Mouse (Mus musculus) lung, postnatal 4 days (tissue): ENCODE data around the gene Rnase2b.
"Not testable (repeated sequence)": the region's sequence is repeated elsewhere in the genome, so short reads cannot be mapped to it uniquely, and the experiment has no call there.

Source experiments
- DNase-seq, 2 experiments: peaks; one replicate each; pipeline ENCODE4 v3.0.0; 2021

Rnase2b gene

GRCm38 (mm10) chr14:51156056-51156735, 5.9 kb upstream of the Rnase2b start:
- no peak for DNase-seq

DNA sequence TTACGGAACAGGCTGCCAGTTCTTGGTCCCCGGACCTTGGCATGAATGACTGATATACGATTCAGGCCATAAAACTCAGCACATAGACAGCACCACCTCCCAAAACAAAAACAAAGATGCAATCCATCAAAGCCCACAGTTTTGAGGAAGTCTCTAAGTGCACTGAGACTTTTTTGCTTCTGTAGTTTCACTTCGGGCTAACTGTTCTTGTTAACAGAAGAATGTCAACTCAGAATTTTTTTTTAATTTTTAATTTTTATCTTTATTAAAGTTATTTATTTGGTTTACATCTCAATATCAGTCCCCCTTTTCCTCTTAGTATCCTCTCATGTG, 5.4 kb upstream of the Rnase2b start:
- DNase-seq: no peak

GRCm38 (mm10) chr14:51157072-51157471, 5.0 kb upstream of the Rnase2b start:
- no peak for DNase-seq

GRCm38 (mm10) chr14:51163323-51163722, 1.3 kb downstream of the Rnase2b start:
- DNase-seq: not testable (repeated sequence)

- no peak for DNase-seq
Measured at GRCm38 (mm10) chr14:51165435-51165834, 3.4 kb downstream of the Rnase2b start.

DNA sequence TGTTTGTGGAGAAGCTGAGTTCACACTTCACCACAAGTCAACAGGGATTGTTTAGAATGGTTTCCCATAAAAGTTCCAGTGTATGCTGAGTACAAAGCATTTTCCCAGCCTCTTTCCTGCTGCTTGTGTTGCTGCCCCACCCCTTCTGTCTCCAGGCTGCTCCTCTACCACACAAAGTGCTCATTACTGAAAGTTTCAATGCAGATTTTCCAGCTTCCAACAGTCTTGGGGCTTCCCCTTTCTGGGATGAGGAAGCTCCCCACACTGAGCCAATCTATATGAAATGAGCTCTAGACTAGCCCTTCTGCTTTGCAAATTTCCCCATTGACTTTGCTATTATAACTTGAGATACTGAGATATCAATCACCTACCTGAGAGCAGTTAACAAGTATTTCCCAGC, 4.0 kb downstream of the Rnase2b start:
- DNase-seq: no peak

DNA sequence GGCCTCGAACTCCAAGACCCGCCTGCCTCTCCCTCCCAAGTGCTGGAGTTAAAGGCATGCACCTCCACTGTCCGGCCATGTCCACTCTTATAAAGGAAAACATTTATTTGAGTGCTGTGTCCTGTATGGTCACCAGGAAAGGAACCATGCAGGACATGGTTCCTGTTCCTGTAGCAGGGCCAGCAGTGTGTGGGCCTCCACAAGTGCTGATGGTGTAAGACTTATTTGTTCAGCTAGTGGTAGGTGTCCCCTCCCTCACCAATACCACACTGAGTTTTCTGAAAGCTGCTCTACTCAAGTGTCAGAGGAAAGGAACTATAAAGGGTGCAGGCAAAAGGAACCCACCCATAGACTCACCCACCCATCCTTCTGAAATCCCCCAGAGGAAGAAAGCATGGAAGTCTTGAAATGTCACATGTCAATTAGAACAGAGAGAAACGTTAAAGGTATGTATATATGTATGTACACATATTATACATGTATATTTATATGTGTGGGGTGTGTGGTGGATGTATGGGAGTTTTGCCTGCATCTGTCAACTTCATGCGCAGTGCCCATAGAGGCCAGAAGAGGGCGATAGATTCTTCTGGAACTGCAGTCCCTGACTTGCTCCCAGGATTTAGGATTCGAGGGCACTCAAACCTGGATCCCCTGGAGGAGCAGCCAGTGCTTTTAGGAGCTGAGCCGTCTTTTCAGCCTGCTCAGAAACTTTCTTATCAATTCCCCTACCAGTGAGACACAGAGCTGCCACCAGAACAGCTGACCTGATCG, 10.2 kb downstream of the Rnase2b start:
- DNase-seq: peak in 1 of 2 experiments; percentile 24

GRCm38 (mm10) chr14:51172947-51173346, 10.9 kb downstream of the Rnase2b start:
- DNase-seq: not testable (repeated sequence)

DNA sequence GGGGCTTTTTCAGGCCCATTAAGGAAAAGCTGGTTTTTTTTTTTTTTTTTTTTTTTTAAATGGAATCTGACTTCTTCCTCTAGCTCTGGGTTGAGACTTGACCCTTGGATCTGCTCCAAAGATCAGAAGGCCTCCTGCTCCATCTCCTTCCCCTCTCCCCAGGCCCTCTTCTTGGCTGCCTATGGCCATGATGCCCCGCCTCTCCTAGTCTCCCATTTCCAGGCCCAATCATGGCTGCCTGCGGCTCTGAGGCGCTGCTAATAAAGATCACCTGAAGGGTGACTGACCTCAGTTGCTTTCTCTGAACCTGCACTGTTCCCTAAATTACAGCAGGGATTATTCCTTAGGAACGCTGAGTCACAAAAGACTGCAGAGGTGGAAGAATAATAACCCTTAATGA, 11.8 kb downstream of the Rnase2b start:
- DNase-seq: no peak

GRCm38 (mm10) chr14:51181051-51181450, 19.0 kb downstream of the Rnase2b start:
- DNase-seq: not testable (repeated sequence)

GRCm38 (mm10) chr14:51195681-51196080, 33.6 kb downstream of the Rnase2b start:
- DNase-seq: peak; percentile 33 to 40

DNA sequence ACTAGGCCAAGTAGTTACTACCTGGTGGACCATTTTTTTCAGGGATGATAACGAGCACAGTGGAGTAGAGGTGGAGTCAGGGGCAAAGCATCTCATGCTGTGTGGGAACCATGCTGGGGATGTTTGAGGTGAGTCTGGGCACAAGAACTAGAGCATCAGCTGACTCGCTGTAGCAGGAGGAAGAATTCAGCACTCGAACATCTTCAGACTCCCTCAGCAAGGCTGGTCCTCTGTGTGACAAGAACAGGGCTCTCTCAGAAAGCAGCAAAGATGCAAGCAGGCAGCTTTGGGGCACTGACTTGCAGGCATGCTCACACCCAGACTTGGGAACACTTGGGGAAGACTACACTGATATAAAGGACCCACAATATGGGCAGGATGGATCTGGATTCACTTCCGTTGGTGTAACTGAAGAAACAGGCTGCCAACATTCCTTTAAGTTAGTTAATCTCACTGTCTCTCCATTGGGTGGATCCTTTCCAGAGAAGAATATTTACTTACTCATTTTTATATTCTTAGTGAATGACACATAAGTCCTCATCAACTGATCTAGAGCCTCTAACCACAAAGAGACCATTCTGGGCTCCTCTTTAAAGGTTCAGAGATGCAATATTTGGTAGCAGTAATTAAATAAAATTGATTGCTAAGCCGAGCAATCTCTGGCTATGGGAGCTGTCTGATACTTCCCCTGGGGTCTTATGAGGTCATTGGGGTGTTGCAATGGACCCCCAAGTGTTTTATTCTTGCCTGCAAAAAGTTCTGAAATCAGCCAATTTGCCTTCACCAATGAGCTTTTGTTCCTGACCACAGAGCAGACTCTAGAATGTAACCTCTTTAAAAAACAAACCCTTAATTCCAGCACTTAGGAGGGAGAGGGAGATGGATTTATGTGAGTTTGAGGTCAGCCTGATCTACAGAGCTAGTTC, 37.3 kb downstream of the Rnase2b start, which contains the start of gene Ang2:
Ang2 (minus strand) TSS at position 51 of the 926 bp plus-strand sequence.
- no peak for DNase-seq

DNA sequence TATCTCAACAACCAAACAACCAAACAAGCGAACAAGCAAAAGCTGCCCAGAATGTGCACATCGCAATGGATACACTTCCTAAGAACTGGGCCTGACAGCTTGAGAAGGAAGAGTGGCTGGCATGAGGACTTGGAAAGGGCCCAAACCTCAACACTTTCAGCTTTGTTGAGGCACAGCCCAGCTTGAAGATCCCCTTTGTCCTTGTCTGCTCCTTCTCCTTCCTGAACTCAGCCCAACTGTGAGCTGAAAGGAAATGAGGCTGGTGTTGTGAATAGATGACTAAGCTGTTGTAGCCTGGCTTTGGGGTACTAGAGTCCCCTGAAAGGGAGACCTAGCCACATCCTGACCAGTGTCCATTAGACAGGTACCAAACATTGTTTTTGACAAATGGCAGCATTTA, 38.0 kb downstream of the Rnase2b start:
- DNase-seq: no peak

GRCm38 (mm10) chr14:51200466-51200865, 38.4 kb downstream of the Rnase2b start:
- no peak for DNase-seq

GRCm38 (mm10) chr14:51203115-51203514, 41.1 kb downstream of the Rnase2b start, which contains the start of gene Ear14:
Gene Ear14 (plus strand): TSS chr14:51203391.
- DNase-seq: no peak
